Mouse (Mus musculus): ENCODE measurements around the gene Gm20671.

- TF ChIP-seq CTCF (IDR thresholded peaks at IDR 0.05) (no peak), EP300 (IDR thresholded peaks at IDR 0.05) (no peak)
Measured at GRCm38 (mm10) chr5:32854818-32855217, 27.9 kb upstream of the Gm20671 start.

All from lung, postnatal 0 days (tissue).